8 mouse cellular contexts compared by ENCODE assay signal in genomic region chr7:45717918-45718297, GRCm38 (mm10). TPM values are rescaled to one million over a fixed set of nuclear protein-coding genes. Genes with fewer than 3 reads are reported as not detected.
DNase-seq lines count a peak whose midpoint lies in the region; ATAC-seq and TF ChIP-seq lines count a peak whose summit lies in the region.

Sphk2 (minus strand) TSS chr7:45718002.

- H3K4me2 ChIP-seq in forebrain, embryonic 16.5 days (ENCODE audit: low read length): peak within 1 kb of the TSS; percentile 86
- H3K4me2 ChIP-seq in lung, embryonic 14.5 days: peak within 1 kb of the TSS; percentile 99

- H3K27me3 ChIP-seq in forebrain, embryonic 16.5 days (replicated peaks; ENCODE audit: control insufficient read depth, insufficient read depth, low read length): no peaks in the 10 kb centered on the region
- no peaks in the 10 kb centered on the region for H3K27me3 ChIP-seq in lung, embryonic 14.5 days (ENCODE audit: insufficient read depth, low read length)
- H3K27me3 ChIP-seq in thymus, adult 2 months (ENCODE audit: control insufficient read depth, insufficient read depth, low read length): no peaks in the 10 kb centered on the region

- intact Hi-C loops in heart, postnatal 36 days (cut with DNase I): loop anchor here (5.0 kb wide), 1 partner anchor 204 kb away; the partner anchor contains the start of genes Ccdc114 and Emp3

- H3K27ac ChIP-seq in ES-E14 (ENCODE audit: insufficient read depth, low read depth, low read length, poor library complexity, severe bottlenecking): peak within 1 kb of the TSS; percentile 81
- H3K27ac ChIP-seq in forebrain, embryonic 16.5 days (ENCODE audit: low read length): peak within 1 kb of the TSS; percentile 92
- peak within 1 kb of the TSS; percentile 97 for H3K27ac ChIP-seq in layer of hippocampus, adult 2 months
- H3K27ac ChIP-seq in lung, embryonic 14.5 days (ENCODE audit: low read depth): peak within 1 kb of the TSS; percentile 97
- peak within 1 kb of the TSS; percentile 74 for H3K27ac ChIP-seq in olfactory bulb, adult 2 months (ENCODE audit: insufficient read depth, low read depth, low read length)
- H3K27ac ChIP-seq in thymus, adult 2 months (ENCODE audit: control insufficient read depth, insufficient read depth, low read length): peak within 1 kb of the TSS; percentile 41

- no peaks in the 10 kb centered on the region for H3K9me3 ChIP-seq in ES-E14 (ENCODE audit: control insufficient read depth, insufficient read depth, low read depth, low read length)
- H3K9me3 ChIP-seq in forebrain, embryonic 16.5 days (ENCODE audit: control insufficient read depth, low read length): no peaks in the 10 kb centered on the region
- no peaks in the 10 kb centered on the region for H3K9me3 ChIP-seq in lung, embryonic 14.5 days (ENCODE audit: low read depth, low read length)

- H3K4me3 ChIP-seq in ES-E14 (ENCODE audit: insufficient read depth in 1 of 2, low read depth in 1 of 2, low read length in 2 of 2, poor library complexity in 1 of 2, severe bottlenecking in 1 of 2): peak within 1 kb of the TSS; percentile 88 to 93
- H3K4me3 ChIP-seq in forebrain, embryonic 16.5 days (replicated peaks; ENCODE audit: low read length): peak within 1 kb of the TSS; percentile 63
- peak within 1 kb of the TSS; percentile 80 for H3K4me3 ChIP-seq in layer of hippocampus, adult 2 months
- peak within 1 kb of the TSS; percentile 98 for H3K4me3 ChIP-seq in lung, embryonic 14.5 days (ENCODE audit: low read depth, low read length)
- H3K4me3 ChIP-seq in olfactory bulb, adult 2 months (ENCODE audit: insufficient read depth, low read depth, low read length): peak within 1 kb of the TSS; percentile 87
- H3K4me3 ChIP-seq in thymus, adult 2 months (ENCODE audit: control insufficient read depth, insufficient read depth, low read length): peak within 1 kb of the TSS; percentile 80

- TF ChIP-seq CTCF in layer of hippocampus, adult 2 months (conservative IDR thresholded peaks at IDR 0.05): peak; percentile 27
- peak; percentile 27 for TF ChIP-seq CTCF in lung, embryonic 14.5 days (IDR thresholded peaks at IDR 0.05; ENCODE audit: low read depth)
- no peak for TF ChIP-seq CTCF in olfactory bulb, adult 2 months (IDR thresholded peaks at IDR 0.05; ENCODE audit: insufficient read depth, low read depth, low read length)
- TF ChIP-seq CTCF in thymus, adult 2 months (IDR thresholded peaks at IDR 0.05; ENCODE audit: borderline replicate concordance, control insufficient read depth, extremely low read depth, insufficient read depth, low read length, poor library complexity): peak; percentile 23; the same call in 1 of the 2 replicates

- DNase-seq in ES-E14 (ENCODE audit: low read depth, low spot score): peak; percentile 98
- peak; percentile 98 for DNase-seq in cerebellum, adult 11-12 months
- peak; percentile 98 to 99 for DNase-seq in heart, postnatal 36 days
- DNase-seq in layer of hippocampus, adult 2 months (ENCODE audit: low spot score in 2 of 2): peak; percentile 97 to 99
- DNase-seq in lung, embryonic 14.5 days: peak; percentile 100
- DNase-seq in thymus, adult 2 months: peak; percentile 94

- peaks cover 0 to 15% of the 10 kb centered on the region in 2 experiments; a peak in 2 of 4 replicates for H3K4me1 ChIP-seq in ES-E14 (ENCODE audit: control insufficient read depth in 2 of 2, insufficient read depth in 2 of 2, low read length in 2 of 2, poor library complexity in 1 of 2)
- H3K4me1 ChIP-seq in forebrain, embryonic 16.5 days (replicated peaks; ENCODE audit: control insufficient read depth, insufficient read depth, low read length): peaks cover 43% of the 10 kb centered on the region
- H3K4me1 ChIP-seq in lung, embryonic 14.5 days (ENCODE audit: insufficient read depth): peaks cover 13% of the 10 kb centered on the region; the same call in 1 of the 2 replicates
- H3K4me1 ChIP-seq in olfactory bulb, adult 2 months (ENCODE audit: control insufficient read depth, insufficient read depth, low read length): peaks cover 38% of the 10 kb centered on the region
- peaks cover 37% of the 10 kb centered on the region for H3K4me1 ChIP-seq in thymus, adult 2 months (replicated peaks; ENCODE audit: control insufficient read depth, insufficient read depth, low read length)

- peaks cover 52% of the 10 kb centered on the region for H3K36me3 ChIP-seq in ES-E14 (ENCODE audit: control insufficient read depth, insufficient read depth, low read length, poor library complexity, severe bottlenecking)
- H3K36me3 ChIP-seq in forebrain, embryonic 16.5 days (ENCODE audit: control insufficient read depth, insufficient read depth): peaks cover 21% of the 10 kb centered on the region
- H3K36me3 ChIP-seq in lung, embryonic 14.5 days (ENCODE audit: insufficient read depth): peaks cover 51% of the 10 kb centered on the region
- peaks cover 19% of the 10 kb centered on the region for H3K36me3 ChIP-seq in thymus, adult 2 months (ENCODE audit: control insufficient read depth, insufficient read depth, low read length)

- ATAC-seq in forebrain, embryonic 16.5 days: peak; percentile 75
- peak; percentile 70 for ATAC-seq in lung, embryonic 14.5 days (ENCODE audit: insufficient read depth)

- TF ChIP-seq POLR2A in olfactory bulb, adult 2 months (IDR thresholded peaks at IDR 0.05; ENCODE audit: insufficient read depth, low read depth, low read length): peak; percentile 96
- peak; percentile 95 for TF ChIP-seq POLR2A in thymus, adult 2 months (IDR thresholded peaks at IDR 0.05; ENCODE audit: control insufficient read depth, extremely low read depth, insufficient read depth, low read length, poor library complexity)

- H3K9ac ChIP-seq in ES-E14 (ENCODE audit: insufficient read depth, low read depth, low read length, poor library complexity, severe bottlenecking): peak within 1 kb of the TSS; percentile 98
- peak within 1 kb of the TSS; percentile 85 for H3K9ac ChIP-seq in forebrain, embryonic 16.5 days (replicated peaks; ENCODE audit: low read depth, low read length)
- H3K9ac ChIP-seq in lung, embryonic 14.5 days: peak within 1 kb of the TSS; percentile 99

- in situ Hi-C loops in ES-E14 (cut with MboI; ENCODE audit: low sequenced_read_pairs in 2 of 2, unreplicated experiment in 2 of 2): no loop called here

- WGBS in forebrain, embryonic 16.5 days: under 1% methylated on average over 40 of the region's 41 CpGs
- under 1% methylated on average over 41 of the region's 41 CpGs for WGBS in lung, embryonic 14.5 days
- WGBS in olfactory bulb, adult 2 months: under 1% methylated on average over 41 of the region's 41 CpGs
- WGBS in thymus, adult 2 months: under 1% methylated on average over 41 of the region's 41 CpGs

TF ChIP-seq in ES-E14, 5 proteins besides CTCF, POLR2A, EP300 and RAD21:
- TF ChIP-seq ZC3H11A (IDR thresholded peaks at IDR 0.05; ENCODE audit: borderline replicate concordance, low read depth, low read length) (0 out of 2 replicates have a peak, but pooled peaks have one; percentile 16), CHD2 (IDR thresholded peaks at IDR 0.05; ENCODE audit: low read depth, low read length) (no peak), MAFK (IDR thresholded peaks at IDR 0.05; ENCODE audit: insufficient read depth, low read depth, low read length) (no peak), HCFC1 (IDR thresholded peaks at IDR 0.05; ENCODE audit: borderline replicate concordance, insufficient read depth, low read length) (peak; percentile 92), ZNF384 (IDR thresholded peaks at IDR 0.05; ENCODE audit: low read depth, low read length) (no peak)

RNA-seq across cellular contexts. Expression of gene Sphk2, which starts in this region (rescaled TPM):
- 18.7 and 21.5 TPM in 2 replicates for total RNA-seq in ES-E14 (2012; rRNA removed)
- 29.9 and 31.1 TPM in 2 replicates for polyA plus RNA-seq in forebrain, embryonic 16.5 days (2015; fragmentation: Nextera tagmentation; extraction: Ambion mirVana)
- 10 to 100 TPM; 16.2 to 18.7 TPM for total RNA-seq in heart, postnatal 36 days (2021)
- total RNA-seq in layer of hippocampus, adult 2 months (2021): 10 to 100 TPM; 32.3 to 35.8 TPM
- 21.9 and 23.8 TPM in 2 replicates for polyA plus RNA-seq in lung, embryonic 14.5 days (2014; fragmentation: Nextera tagmentation; extraction: Ambion mirVana)
- polyA plus RNA-seq in olfactory bulb, adult 2 months (2012; ENCODE audit: insufficient read depth, insufficient read length, low replicate concordance, missing spikeins): not detected in 2 replicates
- 87.4 and 88.1 TPM in 2 replicates for polyA plus RNA-seq in thymus, adult 2 months (2012; rRNA removed)

Comparison
In these comparisons a context has a peak if more than half of its experiments do, and no peak if none do; other contexts are left out.
1. Peak in every context shown above with its lines: DNase-seq, ATAC-seq, H3K4me3 ChIP-seq and H3K27ac ChIP-seq.
2. H3K27ac ChIP-seq: peak in every context shown above with its lines; median percentile 97 in layer of hippocampus, adult 2 months; 97 in lung, embryonic 14.5 days; 92 in forebrain, embryonic 16.5 days; 81 in ES-E14; 74 in olfactory bulb, adult 2 months; 41 in thymus, adult 2 months.